Mouse (Mus musculus): ENCODE data around the gene Bco2.

GRCm38 (mm10) chr9:50497536-50497935 is 57.4 kb downstream of the Bco2 start:
- TF ChIP-seq CTCF (IDR thresholded peaks at IDR 0.05; ENCODE audit: insufficient read depth, low read length), result no peak
- TF ChIP-seq POLR2A (IDR thresholded peaks at IDR 0.05; ENCODE audit: borderline replicate concordance, extremely low read depth, low read depth, low read length), result no peak
